Mouse (Mus musculus): ENCODE results near the gene Tmem102.

The Tmem102 gene

DNA sequence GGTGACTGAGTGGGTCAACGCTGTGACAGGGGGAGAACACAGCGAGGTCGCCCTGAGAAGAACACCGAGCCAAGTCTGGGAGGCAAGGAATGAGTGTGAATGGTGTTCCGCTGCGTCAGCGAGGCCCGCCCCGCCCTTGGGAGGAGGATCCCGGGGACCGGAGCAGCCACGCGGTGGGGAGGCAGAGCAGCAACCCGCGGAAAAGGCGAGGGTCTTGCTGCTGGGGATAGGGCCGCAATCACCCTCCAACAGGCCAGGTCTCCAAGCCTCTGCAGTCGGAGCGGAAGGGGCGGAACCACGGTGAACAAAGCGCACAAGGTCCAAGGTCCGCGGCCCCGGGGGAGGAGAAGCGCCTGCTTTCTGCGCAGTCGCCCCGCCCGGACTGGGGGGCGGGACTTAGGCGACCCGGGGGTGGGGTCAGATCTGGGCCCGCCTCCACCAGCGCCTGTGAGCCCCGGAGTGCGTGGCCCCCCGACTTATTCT, 40.8 kb upstream of the Tmem102 start, which contains the start of gene Plscr3:
TSS of gene Plscr3 (plus strand) at position 179 of the 483 bp plus-strand sequence.
- Histone ChIP-seq H3K27me3 (ENCODE audit: insufficient read depth, low read length) (peaks cover 22% of the 10 kb centered on the region), H3K9me3 (ENCODE audit: low read length) (no peaks in the 10 kb centered on the region), H3K4me3 (replicated peaks; ENCODE audit: low read length) (peak within 1 kb of the TSS; percentile 86), H3K4me1 (replicated peaks; ENCODE audit: low read depth, low read length) (peaks cover 37% of the 10 kb centered on the region), H3K36me3 (ENCODE audit: insufficient read depth, low read length) (peaks cover 33% of the 10 kb centered on the region)
- no peak for TF ChIP-seq POU5F1 (IDR thresholded peaks at IDR 0.05; ENCODE audit: borderline replicate concordance, low read length)
- no peak for TF ChIP-seq CTCF (conservative IDR thresholded peaks at IDR 0.05; ENCODE audit: low read length)
- TF ChIP-seq NANOG (IDR thresholded peaks at IDR 0.05; ENCODE audit: borderline replicate concordance, low read length) = no peak

DNA sequence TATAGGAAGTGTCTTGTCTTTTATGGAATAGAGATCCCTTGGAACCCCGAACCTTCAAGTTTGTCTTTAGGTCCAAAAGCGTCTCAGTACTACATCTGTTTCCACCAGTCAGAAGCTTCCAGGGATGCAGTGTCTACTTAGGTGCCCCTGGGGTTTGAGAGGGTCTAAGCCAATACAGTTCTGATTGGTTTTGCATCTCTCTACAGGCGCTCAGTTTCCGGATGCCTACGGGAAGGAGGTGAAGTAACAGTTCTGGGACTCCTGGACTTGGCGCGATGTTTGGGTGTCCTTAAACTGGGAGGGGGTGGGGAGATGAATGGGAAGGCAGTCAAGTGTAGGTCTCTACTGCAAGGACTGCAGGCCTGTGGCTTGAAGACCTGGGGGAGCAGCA, 33.3 kb upstream of the Tmem102 start:
- Histone ChIP-seq H3K4me1 (replicated peaks; ENCODE audit: low read depth, low read length) (peaks cover 39% of the 10 kb centered on the region), H3K9me3 (ENCODE audit: low read length) (no peaks in the 10 kb centered on the region), H3K4me3 (replicated peaks; ENCODE audit: low read length) (peak overlapping the region; percentile 85), H3K27me3 (ENCODE audit: insufficient read depth, low read length) (peaks cover 34% of the 10 kb centered on the region), H3K36me3 (ENCODE audit: insufficient read depth, low read length) (peaks cover 12% of the 10 kb centered on the region)
- TF ChIP-seq POU5F1 (IDR thresholded peaks at IDR 0.05; ENCODE audit: borderline replicate concordance, low read length) (no peak), CTCF (conservative IDR thresholded peaks at IDR 0.05; ENCODE audit: low read length) (no peak)

DNA sequence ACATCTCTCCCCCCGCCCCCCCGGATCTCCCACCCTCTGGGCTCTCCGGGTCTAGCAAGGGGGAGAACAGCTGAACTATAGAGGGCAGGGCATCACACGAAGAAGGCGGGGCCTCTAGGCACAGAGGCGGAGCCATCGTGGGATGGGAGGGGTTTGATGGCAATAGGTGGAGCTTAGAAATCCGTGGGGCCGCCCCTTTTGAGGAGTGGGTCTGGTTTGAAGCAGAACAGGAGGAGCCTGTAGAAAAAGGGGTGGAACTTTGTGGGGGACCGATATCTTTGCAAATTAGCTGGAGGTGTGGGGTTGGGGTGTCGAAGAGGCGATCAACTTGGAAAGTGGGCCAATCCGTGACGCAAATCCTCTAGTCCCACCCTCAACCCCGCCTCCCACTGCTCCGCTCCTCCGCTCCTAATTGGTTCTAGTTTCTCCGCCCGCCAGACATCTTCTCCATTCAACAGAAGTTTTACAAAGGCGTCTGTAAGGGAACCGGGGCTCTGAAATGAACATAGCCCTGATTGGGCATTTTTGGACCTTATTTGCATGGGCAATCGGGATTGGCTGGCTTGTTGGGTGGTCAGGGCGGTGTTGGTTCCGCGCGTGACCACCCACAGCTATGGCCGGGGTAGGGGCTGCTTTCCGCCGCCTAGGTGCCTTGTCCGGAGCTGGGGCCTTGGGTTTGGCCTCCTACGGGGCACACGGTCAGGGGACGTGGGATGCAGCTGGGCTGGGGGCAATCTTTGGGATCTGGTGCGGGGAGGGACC, 32.7 kb upstream of the Tmem102 start, which contains the start of gene Tmem256:
TSS of gene Tmem256 (plus strand) at position 563 of the 762 bp plus-strand sequence.
- H3K27me3 ChIP-seq (ENCODE audit: insufficient read depth, low read length) = peaks cover 39% of the 10 kb centered on the region
- peak within 1 kb of the TSS; percentile 85 for H3K4me3 ChIP-seq (replicated peaks; ENCODE audit: low read length)
- peaks cover 12% of the 10 kb centered on the region for H3K36me3 ChIP-seq (ENCODE audit: insufficient read depth, low read length)
- TF ChIP-seq POU5F1 (IDR thresholded peaks at IDR 0.05; ENCODE audit: borderline replicate concordance, low read length) = no peak
- no peak for TF ChIP-seq CTCF (conservative IDR thresholded peaks at IDR 0.05; ENCODE audit: low read length)
- no peak for TF ChIP-seq NANOG (IDR thresholded peaks at IDR 0.05; ENCODE audit: borderline replicate concordance, low read length)
- H3K4me1 ChIP-seq (replicated peaks; ENCODE audit: low read depth, low read length) = peaks cover 45% of the 10 kb centered on the region
- no peaks in the 10 kb centered on the region for H3K9me3 ChIP-seq (ENCODE audit: low read length)

DNA sequence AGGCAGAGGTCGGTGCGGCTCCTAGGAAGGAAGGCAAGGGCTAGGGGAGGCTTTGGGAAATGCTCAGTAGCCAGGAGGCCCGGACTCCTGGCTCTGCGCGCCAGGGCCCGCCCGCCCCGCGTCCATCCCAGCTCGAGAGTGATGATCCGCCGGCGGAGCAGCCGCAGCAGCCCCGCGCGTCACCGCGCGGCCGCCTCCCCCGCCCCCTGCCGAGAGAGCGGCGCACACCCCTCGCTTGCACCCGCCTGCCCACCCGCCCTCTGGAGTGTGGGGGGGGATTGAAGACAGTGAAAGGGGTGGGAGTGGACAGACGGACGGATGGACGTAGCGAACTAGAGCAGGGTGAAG, 32.2 kb upstream of the Tmem102 start, which contains the start of gene Nlgn2:
TSS of gene Nlgn2 (minus strand) at position 181 of the 348 bp plus-strand sequence.
- H3K9me3 ChIP-seq (ENCODE audit: low read length) = no peaks in the 10 kb centered on the region
- TF ChIP-seq POU5F1 (IDR thresholded peaks at IDR 0.05; ENCODE audit: borderline replicate concordance, low read length) (no peak), CTCF (conservative IDR thresholded peaks at IDR 0.05; ENCODE audit: low read length) (no peak), NANOG (IDR thresholded peaks at IDR 0.05; ENCODE audit: borderline replicate concordance, low read length) (no peak)
- H3K4me3 ChIP-seq (replicated peaks; ENCODE audit: low read length) = peak within 1 kb of the TSS; percentile 85

DNA sequence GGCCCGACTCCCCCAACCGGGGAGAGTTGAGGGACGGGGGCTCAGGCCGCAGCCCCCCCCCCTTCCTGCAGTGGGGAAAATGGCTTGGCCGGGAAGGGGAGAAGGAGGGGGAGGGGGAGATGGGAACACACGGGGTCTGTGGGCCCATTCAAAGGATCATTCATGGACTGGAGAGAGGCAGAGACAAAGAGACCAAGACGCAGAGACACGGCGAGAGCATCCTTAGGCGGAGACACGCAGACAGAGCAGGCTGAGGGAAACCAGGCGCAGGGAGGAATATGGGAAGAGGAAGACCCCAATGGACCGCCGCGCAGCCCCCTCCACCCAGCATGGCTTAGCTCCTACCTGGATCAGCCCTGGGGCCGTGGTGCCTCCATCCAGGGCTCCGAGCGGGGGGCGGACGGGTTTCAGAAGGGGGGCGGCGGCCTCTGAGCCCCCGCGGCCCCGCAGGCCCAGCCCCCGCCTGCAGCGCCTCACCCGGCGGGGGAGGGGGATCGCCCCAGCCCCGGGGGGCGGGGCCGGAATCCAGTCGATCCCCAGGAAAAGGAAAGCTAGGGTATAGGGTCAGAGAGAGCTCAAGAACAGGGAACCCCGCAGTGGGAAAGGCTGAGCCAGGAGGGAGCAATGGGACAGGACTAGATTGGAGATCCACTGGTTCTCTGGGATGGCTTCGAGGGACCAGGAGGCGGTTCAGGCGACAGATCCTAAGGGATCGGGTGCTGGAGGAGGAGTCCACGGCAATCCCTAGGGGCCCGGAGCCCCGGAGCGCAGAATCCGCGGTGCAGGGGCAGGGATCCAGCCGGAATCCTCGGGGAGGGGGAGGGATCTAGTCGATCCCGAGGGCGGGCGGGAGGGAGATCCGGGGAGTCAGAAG, 31.5 kb upstream of the Tmem102 start:
- TF ChIP-seq CTCF (conservative IDR thresholded peaks at IDR 0.05; ENCODE audit: low read length) = no peak

More for the DNA sequence above, 32.2 kb upstream of the Tmem102 start, which contains the start of gene Nlgn2:
- Histone ChIP-seq H3K36me3 (ENCODE audit: insufficient read depth, low read length) (peaks cover 15% of the 10 kb centered on the region), H3K4me1 (replicated peaks; ENCODE audit: low read depth, low read length) (peaks cover 45% of the 10 kb centered on the region), H3K27me3 (ENCODE audit: insufficient read depth, low read length) (peaks cover 45% of the 10 kb centered on the region)

DNA sequence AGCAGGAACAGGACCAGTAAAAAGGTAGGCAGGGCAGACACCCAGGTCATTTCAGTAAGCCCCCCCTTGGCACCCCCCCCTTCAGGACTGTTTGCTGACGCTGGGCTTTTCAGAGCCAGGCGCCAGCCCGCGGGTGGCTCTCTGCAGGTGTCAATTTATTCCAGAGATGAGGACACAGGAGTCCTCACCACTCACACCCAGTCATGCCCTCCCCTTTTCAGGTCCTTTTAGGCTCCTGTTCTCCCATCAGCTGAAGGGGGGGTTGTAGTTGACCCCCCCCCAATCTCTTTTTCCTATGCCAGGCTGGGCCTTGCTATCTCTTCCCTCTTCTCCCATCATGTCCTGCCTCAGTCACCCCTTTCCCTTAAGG, 30.5 kb upstream of the Tmem102 start:
- TF ChIP-seq NANOG (IDR thresholded peaks at IDR 0.05; ENCODE audit: borderline replicate concordance, low read length) = no peak
- peaks cover 51% of the 10 kb centered on the region for H3K4me1 ChIP-seq (replicated peaks; ENCODE audit: low read depth, low read length)
- H3K9me3 ChIP-seq (ENCODE audit: low read length) = no peaks in the 10 kb centered on the region
- 0 out of 2 replicates have a peak overlapping the region, but pooled peaks have one; percentile 29 for H3K4me3 ChIP-seq (replicated peaks; ENCODE audit: low read length)
- H3K27me3 ChIP-seq (ENCODE audit: insufficient read depth, low read length) = peaks cover 58% of the 10 kb centered on the region
- H3K36me3 ChIP-seq (ENCODE audit: insufficient read depth, low read length) = peaks cover 21% of the 10 kb centered on the region

More for the DNA sequence above, 31.5 kb upstream of the Tmem102 start:
- H3K4me3 ChIP-seq (replicated peaks; ENCODE audit: low read length) = peak overlapping the region; percentile 85
- H3K36me3 ChIP-seq (ENCODE audit: insufficient read depth, low read length) = peaks cover 21% of the 10 kb centered on the region
- H3K27me3 ChIP-seq (ENCODE audit: insufficient read depth, low read length) = peaks cover 51% of the 10 kb centered on the region
- H3K9me3 ChIP-seq (ENCODE audit: low read length) = no peaks in the 10 kb centered on the region
- H3K4me1 ChIP-seq (replicated peaks; ENCODE audit: low read depth, low read length) = peaks cover 45% of the 10 kb centered on the region

DNA sequence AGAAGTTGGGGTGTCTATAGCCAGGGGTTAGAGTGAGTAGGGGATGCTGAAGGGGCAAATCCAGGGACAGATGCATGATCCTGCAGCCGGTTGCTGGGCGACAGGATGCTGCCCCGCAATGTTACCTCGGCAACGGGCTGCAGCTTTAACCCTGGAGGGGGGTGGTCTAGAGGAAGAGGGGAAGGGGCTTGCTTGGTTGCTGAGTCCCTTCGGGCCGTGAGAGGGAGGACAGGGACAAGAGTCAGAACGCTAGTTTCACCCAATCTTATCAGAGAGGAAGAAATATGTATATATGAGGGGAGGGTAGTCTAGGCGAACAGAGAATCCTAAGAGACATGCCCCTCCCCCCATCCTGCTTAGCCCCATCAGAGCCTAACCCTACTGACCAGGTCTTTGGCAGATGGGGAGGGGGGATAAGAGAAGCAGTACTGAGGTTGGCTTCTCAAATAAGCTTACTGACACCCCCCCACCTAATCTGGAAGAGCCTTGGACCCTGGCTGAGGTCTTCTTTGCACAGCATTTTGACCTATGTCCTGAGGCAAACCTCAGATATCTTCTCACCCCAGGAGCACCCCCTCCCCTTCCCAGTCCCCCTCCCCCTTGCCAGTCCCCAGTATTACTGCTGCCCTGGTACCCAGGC, 30.0 kb upstream of the Tmem102 start:
- TF ChIP-seq POU5F1 (IDR thresholded peaks at IDR 0.05; ENCODE audit: borderline replicate concordance, low read length) = no peak
- no peak for TF ChIP-seq NANOG (IDR thresholded peaks at IDR 0.05; ENCODE audit: borderline replicate concordance, low read length)
- TF ChIP-seq CTCF (conservative IDR thresholded peaks at IDR 0.05; ENCODE audit: low read length) = no peak
- Histone ChIP-seq H3K4me1 (replicated peaks; ENCODE audit: low read depth, low read length) (peaks cover 56% of the 10 kb centered on the region), H3K27me3 (ENCODE audit: insufficient read depth, low read length) (peaks cover 58% of the 10 kb centered on the region), H3K4me3 (replicated peaks; ENCODE audit: low read length) (0 out of 2 replicates have a peak overlapping the region, but pooled peaks have one; percentile 29), H3K9me3 (ENCODE audit: low read length) (no peaks in the 10 kb centered on the region), H3K36me3 (ENCODE audit: insufficient read depth, low read length) (peaks cover 19% of the 10 kb centered on the region)

DNA sequence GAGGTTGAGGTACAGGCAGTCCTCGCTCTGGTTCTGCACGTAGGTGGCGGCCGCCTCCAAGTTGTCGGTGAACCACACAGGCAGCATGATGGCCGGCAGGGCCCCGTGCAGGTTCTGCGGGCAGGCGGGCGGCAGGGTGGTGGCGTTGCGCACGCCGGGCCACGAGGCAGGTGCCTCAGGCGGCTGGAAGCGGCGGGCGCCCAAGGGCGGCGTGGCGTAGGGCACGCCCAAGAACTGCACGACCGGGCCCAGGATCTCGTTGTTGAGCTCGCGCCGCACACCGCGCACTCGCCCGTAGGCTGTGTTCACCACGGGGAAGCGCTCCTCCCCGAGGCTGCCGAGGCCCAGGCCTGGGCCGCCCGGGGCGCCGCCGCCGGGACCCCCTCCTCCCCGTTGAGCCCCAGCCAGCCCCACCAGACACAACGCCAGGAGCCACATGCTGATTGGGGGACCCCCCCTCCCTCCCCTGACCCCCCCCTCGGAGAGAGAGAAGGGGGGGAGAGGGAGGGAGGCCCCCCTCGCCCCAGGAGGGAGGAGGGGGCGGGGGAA, 28.7 kb upstream of the Tmem102 start:
- peaks cover 8% of the 10 kb centered on the region for H3K36me3 ChIP-seq (ENCODE audit: insufficient read depth, low read length)
- H3K4me1 ChIP-seq (replicated peaks; ENCODE audit: low read depth, low read length) = peaks cover 61% of the 10 kb centered on the region
- H3K4me3 ChIP-seq (replicated peaks; ENCODE audit: low read length) = peak overlapping the region; percentile 81
- TF ChIP-seq CTCF (conservative IDR thresholded peaks at IDR 0.05; ENCODE audit: low read length) (no peak), POU5F1 (IDR thresholded peaks at IDR 0.05; ENCODE audit: borderline replicate concordance, low read length) (no peak), NANOG (IDR thresholded peaks at IDR 0.05; ENCODE audit: borderline replicate concordance, low read length) (no peak)
- no peaks in the 10 kb centered on the region for H3K9me3 ChIP-seq (ENCODE audit: low read length)
- H3K27me3 ChIP-seq (ENCODE audit: insufficient read depth, low read length) = peaks cover 58% of the 10 kb centered on the region
